Mouse (Mus musculus) heart, adult 2 months (tissue): ENCODE measurements at regions not wholly inside any gene's neighbourhood (a gene's known extent, or its start where the extent isn't known, plus 50 kb on each side); places are given as distances from the start of the nearest gene placed in this dataset.

Experiments
- CTCF ChIP-seq: fragments of 200-600 bp; IDR thresholded peaks from 2 replicates; pipeline ENCODE4 v1.8.1; 2022; ENCODE audit warnings: antibody characterized with exemption, mild to moderate bottlenecking, moderate library complexity
- EP300 ChIP-seq: fragments of 200-500 bp; IDR thresholded peaks from 2 replicates; pipeline ENCODE4 v1.6.1; 2011; ENCODE audit warnings: low read depth, low read length, control low read depth; ENCODE audit not compliant: insufficient read depth
- POLR2A ChIP-seq: fragments of 200-500 bp; IDR thresholded peaks from 2 replicates; pipeline ENCODE4 v1.6.1; 2011; ENCODE audit warnings: mild to moderate bottlenecking, low read depth, low read length, control low read depth; ENCODE audit not compliant: insufficient read depth

- no peak for TF ChIP-seq CTCF
- no peak for TF ChIP-seq POLR2A
- TF ChIP-seq EP300: no peak
Observed at GRCm38 (mm10) chr6:98609133-98609532, 266.6 kb upstream of the Gm765 start.
